Mouse (Mus musculus) forebrain, embryonic 15.5 days (tissue): Measurements from ENCODE around the gene Dop1b. TPM values are rescaled to one million over a fixed set of nuclear protein-coding genes. Genes with fewer than 3 reads are reported as not detected.
"Not testable (repeated sequence)": the region's sequence is repeated elsewhere in the genome, so short reads cannot be mapped to it uniquely, and the experiment has no call there.

Experiments used
- ATAC-seq: fragments of 200-750 bp; cut with Nextera tagmentation; replicated peaks from 2 replicates; pipeline ENCODE4 v1.8.0; 2017; ENCODE audit warnings: mild to moderate bottlenecking, moderate TSS enrichment, moderate library complexity
- H3K27ac ChIP-seq: fragments of 300-500 bp; sonication (generic); replicated peaks from 2 replicates; pipeline ENCODE4 v1.5.1; 2015; ENCODE audit warnings: mild to moderate bottlenecking, inconsistent platforms
- H3K27me3 ChIP-seq: fragments of 300-500 bp; sonication (generic); 2 replicates; pipeline ENCODE4 v1.6.1; 2015; ENCODE audit warnings: inconsistent platforms
- H3K36me3 ChIP-seq: fragments of 300-500 bp; sonication (generic); 2 replicates; pipeline ENCODE4 v1.6.1; 2015; ENCODE audit warnings: mild to moderate bottlenecking, inconsistent platforms
- H3K4me1 ChIP-seq: fragments of 300-500 bp; sonication (generic); 2 replicates; pipeline ENCODE4 v1.6.1; 2015; ENCODE audit warnings: inconsistent platforms
- H3K4me2 ChIP-seq: fragments of 300-500 bp; sonication (generic); replicated peaks from 2 replicates; pipeline ENCODE4 v1.6.1; 2015; ENCODE audit warnings: mild to moderate bottlenecking, inconsistent platforms
- H3K4me3 ChIP-seq: fragments of 300-500 bp; sonication (generic); 2 replicates; pipeline ENCODE4 v1.5.1; 2015; ENCODE audit warnings: mild to moderate bottlenecking, inconsistent platforms
- H3K9ac ChIP-seq: fragments of 300-500 bp; sonication (generic); replicated peaks from 2 replicates; pipeline ENCODE4 v1.6.1; 2015; ENCODE audit warnings: mild to moderate bottlenecking, inconsistent platforms
- H3K9me3 ChIP-seq: fragments of 300-500 bp; sonication (generic); 2 replicates; pipeline ENCODE4 v1.6.1; 2016; ENCODE audit warnings: inconsistent platforms
- WGBS: fragments of 180-500 bp; shearing (Covaris S2); methylation state at CpG from one replicate; pipeline ENCODE4 v1.1.7; 2015; ENCODE audit warnings: mixed read lengths; 5-methylcytosine and 5-hydroxymethylcytosine counted together
- polyA plus RNA-seq: library from polyadenylated mRNA; unstranded; fragments of >200 nt; fragmentation: Nextera tagmentation; extraction: Ambion mirVana; gene quantifications from 2 replicates; pipeline ENCODE4 v1.2.1, GENCODE M21; 2015

Gene Dop1b
- polyA plus RNA-seq, 1 experiment from 2014 or later: 27.3 TPM

DNA sequence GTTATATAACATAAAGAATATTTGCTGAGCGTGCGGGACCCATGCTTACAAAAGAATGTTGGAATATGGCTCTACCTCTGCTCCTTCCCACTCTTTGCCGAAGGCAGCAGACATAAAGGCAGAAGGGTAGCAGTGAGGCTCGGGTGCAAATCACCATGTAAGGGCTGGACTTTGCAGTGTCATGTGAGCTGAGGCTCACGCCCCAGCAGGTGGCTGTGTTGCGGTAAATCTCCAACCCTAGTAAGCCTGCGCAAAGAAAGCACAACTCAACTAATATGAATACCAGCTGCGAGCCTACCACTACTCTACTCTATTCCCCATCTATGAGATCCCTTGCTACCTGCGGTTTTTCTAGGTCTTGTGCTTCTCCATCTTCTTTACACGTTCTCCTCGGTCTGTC, 114.3 kb downstream of the Dop1b start:
- WGBS: 78% methylated on average over 9 of the region's 11 CpGs
- ATAC-seq: no peak
- no peak overlapping the region for H3K4me3 ChIP-seq
- H3K27ac ChIP-seq: no peak overlapping the region
- H3K27me3 ChIP-seq: no peaks in the 10 kb centered on the region
- H3K4me2 ChIP-seq: no peak overlapping the region
- H3K36me3 ChIP-seq: no peaks in the 10 kb centered on the region
- no peaks in the 10 kb centered on the region for H3K4me1 ChIP-seq
- H3K9me3 ChIP-seq: no peaks in the 10 kb centered on the region
- no peak overlapping the region for H3K9ac ChIP-seq

DNA sequence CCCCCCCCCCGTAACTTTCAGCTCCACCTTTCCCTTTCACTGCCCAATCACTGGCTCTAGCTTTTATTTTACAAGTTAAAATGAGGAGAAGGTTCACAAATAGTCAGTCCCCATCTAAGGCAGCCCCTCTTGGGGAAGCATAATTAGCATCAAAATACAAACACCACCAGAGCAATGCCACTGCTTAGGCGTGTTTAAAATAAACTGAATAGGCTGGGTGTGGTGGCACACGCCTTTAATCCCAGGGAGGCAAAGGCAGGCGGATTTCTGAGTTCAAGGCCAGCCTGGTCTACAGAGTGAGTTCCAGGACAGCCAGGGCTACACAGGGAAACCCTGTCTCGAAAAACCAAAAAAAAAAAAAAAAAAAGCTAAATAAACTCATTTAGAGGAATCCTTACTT, 114.8 kb downstream of the Dop1b start:
- not testable (repeated sequence) for H3K4me3 ChIP-seq, H3K9ac ChIP-seq, H3K27ac ChIP-seq, ATAC-seq, H3K9me3 ChIP-seq, H3K27me3 ChIP-seq, H3K4me2 ChIP-seq, H3K36me3 ChIP-seq, H3K4me1 ChIP-seq
- 28% methylated on average over 5 of the region's 5 CpGs for WGBS

DNA sequence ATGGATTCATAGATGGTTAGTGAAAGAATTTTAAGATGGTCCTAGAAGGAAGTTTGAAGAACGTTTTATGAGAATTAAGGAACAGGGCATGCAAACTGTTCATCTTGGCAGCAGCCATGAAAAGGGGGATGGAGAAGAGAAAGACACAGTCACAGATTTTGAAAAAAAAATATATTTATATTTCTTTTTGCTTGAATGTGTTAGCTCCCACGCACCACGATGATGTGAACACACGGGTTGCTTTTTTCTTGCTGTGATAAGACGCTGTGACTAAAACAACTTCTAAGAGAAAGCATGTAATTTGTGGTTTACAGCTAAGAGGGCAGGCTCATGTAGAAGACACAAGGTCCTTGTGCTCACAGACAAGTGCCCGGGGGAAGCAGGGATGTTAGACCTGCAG, 115.2 kb downstream of the Dop1b start:
- no peak overlapping the region for H3K27ac ChIP-seq
- H3K36me3 ChIP-seq: no peaks in the 10 kb centered on the region
- H3K9ac ChIP-seq: no peak overlapping the region
- H3K27me3 ChIP-seq: no peaks in the 10 kb centered on the region
- H3K4me1 ChIP-seq: peaks cover 3% of the 10 kb centered on the region; the same call in 1 of the 2 replicates
- ATAC-seq: no peak
- no peak overlapping the region for H3K4me2 ChIP-seq
- H3K4me3 ChIP-seq: no peak overlapping the region
- 90% methylated on average over 6 of the region's 6 CpGs for WGBS
- no peaks in the 10 kb centered on the region for H3K9me3 ChIP-seq

- H3K4me3 ChIP-seq: no peak overlapping the region
- peaks cover 20% of the 10 kb centered on the region for H3K4me1 ChIP-seq
- H3K27ac ChIP-seq: no peak overlapping the region
- H3K9ac ChIP-seq: no peak overlapping the region
- H3K36me3 ChIP-seq: no peaks in the 10 kb centered on the region
- no peak overlapping the region for H3K4me2 ChIP-seq
- H3K27me3 ChIP-seq: no peaks in the 10 kb centered on the region
- ATAC-seq: no peak
- no peaks in the 10 kb centered on the region for H3K9me3 ChIP-seq
- 97% methylated on average over 15 of the region's 15 CpGs for WGBS
Measured at GRCm38 (mm10) chr16:93829526-93829925, 117.8 kb downstream of the Dop1b start.

GRCm38 (mm10) chr16:93830071-93830470, 118.4 kb downstream of the Dop1b start:
- Histone ChIP-seq H3K36me3 (no peaks in the 10 kb centered on the region), H3K9ac (no peak overlapping the region), H3K27ac (no peak overlapping the region), H3K4me2 (no peak overlapping the region), H3K27me3 (no peaks in the 10 kb centered on the region), H3K9me3 (no peaks in the 10 kb centered on the region), H3K4me1 (peaks cover 20% of the 10 kb centered on the region), H3K4me3 (no peak overlapping the region)
- no peak for ATAC-seq
- 91% methylated on average over 9 of the region's 9 CpGs for WGBS

DNA sequence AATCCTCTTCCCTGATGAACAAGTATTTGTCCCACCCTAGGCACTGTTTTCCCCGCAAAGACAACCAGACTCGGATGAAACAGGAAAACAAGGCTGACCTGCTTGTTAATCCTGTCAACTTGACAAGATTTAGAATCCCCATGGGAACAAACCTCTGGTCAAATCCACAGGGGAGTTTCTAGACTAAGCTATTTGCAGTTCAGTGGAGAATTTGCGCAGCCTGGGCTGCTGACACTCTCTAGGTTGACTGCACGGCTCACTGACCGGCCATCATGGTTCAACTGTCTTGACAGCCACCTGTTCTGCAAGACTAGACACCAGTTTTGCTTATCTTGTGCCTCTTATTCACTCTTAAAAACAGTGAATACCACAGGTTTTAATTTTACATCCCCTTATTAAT, 119.2 kb downstream of the Dop1b start:
- Histone ChIP-seq H3K4me1 (peaks cover 20% of the 10 kb centered on the region), H3K27me3 (no peaks in the 10 kb centered on the region), H3K27ac (no peak overlapping the region), H3K9me3 (no peaks in the 10 kb centered on the region), H3K36me3 (no peaks in the 10 kb centered on the region), H3K4me3 (no peak overlapping the region), H3K9ac (no peak overlapping the region), H3K4me2 (no peak overlapping the region)
- 88% methylated on average over 5 of the region's 5 CpGs for WGBS
- ATAC-seq: no peak

GRCm38 (mm10) chr16:93831627-93832395, 120.1 kb downstream of the Dop1b start, which contains the start of gene Morc3:
Gene Morc3, plus strand, starts transcription at chr16:93832121.
- 13% methylated on average over 54 of the region's 55 CpGs for WGBS
- H3K4me3 ChIP-seq: peak within 1 kb of the TSS; percentile 90
- no peaks in the 10 kb centered on the region for H3K9me3 ChIP-seq
- peak; percentile 98 for ATAC-seq
- no peaks in the 10 kb centered on the region for H3K36me3 ChIP-seq
- H3K4me1 ChIP-seq: peaks cover 20% of the 10 kb centered on the region
- peak within 1 kb of the TSS; percentile 96 for H3K27ac ChIP-seq
- H3K4me2 ChIP-seq: peak within 1 kb of the TSS; percentile 81
- H3K9ac ChIP-seq: peak within 1 kb of the TSS; percentile 93
- no peaks in the 10 kb centered on the region for H3K27me3 ChIP-seq

- peak overlapping the region; percentile 93 for H3K9ac ChIP-seq
- no peaks in the 10 kb centered on the region for H3K9me3 ChIP-seq
- no peaks in the 10 kb centered on the region for H3K36me3 ChIP-seq
- peak overlapping the region; percentile 90 for H3K4me3 ChIP-seq
- peaks cover 20% of the 10 kb centered on the region for H3K4me1 ChIP-seq
- H3K4me2 ChIP-seq: peak overlapping the region; percentile 81
- H3K27me3 ChIP-seq: no peaks in the 10 kb centered on the region
- WGBS: 1% methylated on average over 48 of the region's 69 CpGs
- peak overlapping the region; percentile 96 for H3K27ac ChIP-seq
- peak; percentile 69; the same call in 1 of the 2 replicates for ATAC-seq
Measured at GRCm38 (mm10) chr16:93832451-93833276, 121.0 kb downstream of the Dop1b start.

GRCm38 (mm10) chr16:93833551-93833950, 121.8 kb downstream of the Dop1b start:
- no peaks in the 10 kb centered on the region for H3K36me3 ChIP-seq
- peak overlapping the region; percentile 81 for H3K4me2 ChIP-seq
- no peaks in the 10 kb centered on the region for H3K27me3 ChIP-seq
- 92% methylated on average over 6 of the region's 6 CpGs for WGBS
- no peaks in the 10 kb centered on the region for H3K9me3 ChIP-seq
- H3K4me3 ChIP-seq: peak overlapping the region; percentile 90
- peaks cover 20% of the 10 kb centered on the region for H3K4me1 ChIP-seq
- no peak overlapping the region for H3K27ac ChIP-seq
- ATAC-seq: no peak
- H3K9ac ChIP-seq: no peak overlapping the region

- peaks cover 20% of the 10 kb centered on the region for H3K4me1 ChIP-seq
- ATAC-seq: no peak
- H3K4me2 ChIP-seq: no peak overlapping the region
- H3K9me3 ChIP-seq: no peaks in the 10 kb centered on the region
- H3K4me3 ChIP-seq: no peak overlapping the region
- no peak overlapping the region for H3K9ac ChIP-seq
- H3K36me3 ChIP-seq: no peaks in the 10 kb centered on the region
- H3K27ac ChIP-seq: no peak overlapping the region
- H3K27me3 ChIP-seq: no peaks in the 10 kb centered on the region
- 97% methylated on average over 2 of the region's 2 CpGs for WGBS
Measured at GRCm38 (mm10) chr16:93834076-93834475, 122.4 kb downstream of the Dop1b start.

- Histone ChIP-seq H3K9me3 (no peaks in the 10 kb centered on the region), H3K4me3 (no peak overlapping the region), H3K27me3 (no peaks in the 10 kb centered on the region), H3K36me3 (no peaks in the 10 kb centered on the region), H3K27ac (no peak overlapping the region), H3K9ac (no peak overlapping the region), H3K4me1 (peaks cover 3% of the 10 kb centered on the region; the same call in 1 of the 2 replicates), H3K4me2 (no peak overlapping the region)
- 94% methylated on average over 1 of the region's 1 CpGs for WGBS
- ATAC-seq: no peak
Measured at GRCm38 (mm10) chr16:93839049-93839448, 127.3 kb downstream of the Dop1b start.

GRCm38 (mm10) chr16:93850527-93850926, 138.8 kb downstream of the Dop1b start:
- H3K4me3 ChIP-seq: no peak overlapping the region
- no peaks in the 10 kb centered on the region for H3K9me3 ChIP-seq
- WGBS: 98% methylated on average over 3 of the region's 3 CpGs
- H3K27me3 ChIP-seq: no peaks in the 10 kb centered on the region
- no peak overlapping the region for H3K27ac ChIP-seq
- H3K4me1 ChIP-seq: no peaks in the 10 kb centered on the region
- no peak overlapping the region for H3K4me2 ChIP-seq
- no peak overlapping the region for H3K9ac ChIP-seq
- peaks cover 76% of the 10 kb centered on the region for H3K36me3 ChIP-seq
- no peak for ATAC-seq
